Mouse (Mus musculus) megakaryocyte, embryonic 14.5 days (primary cell): ENCODE measurements around the gene Necap1.

Experiments
- FLI1 ChIP-seq: IDR thresholded peaks from 2 replicates; pipeline ENCODE4 v1.6.1; 2012; ENCODE audit warnings: low read length, inconsistent platforms, mixed read lengths
- GATA1 ChIP-seq: IDR thresholded peaks from 3 replicates; pipeline ENCODE4 v1.6.1; 2012; ENCODE audit warnings: mixed read lengths, low read length, inconsistent platforms, borderline replicate concordance

DNA sequence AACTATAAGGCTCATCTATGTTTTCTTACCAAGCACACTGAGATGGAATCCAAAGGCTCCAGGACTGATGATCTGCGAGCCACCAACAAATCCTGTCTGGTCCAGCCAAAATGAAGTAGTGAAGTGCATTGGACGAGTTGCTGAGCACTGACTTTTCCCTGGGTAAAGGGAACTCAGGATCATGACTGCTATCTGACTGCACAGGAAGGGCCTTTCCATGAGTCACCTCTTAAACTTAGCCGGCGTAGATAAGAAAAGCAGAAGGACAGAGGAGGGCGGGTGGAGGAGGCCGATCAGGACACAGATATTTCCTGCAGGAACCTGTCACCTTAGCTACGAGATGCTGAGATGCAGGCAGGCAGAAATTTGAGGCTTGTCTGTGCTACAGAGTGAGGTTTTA, 18.3 kb upstream of the Necap1 start, which contains the start of gene C3ar1:
- TF ChIP-seq GATA1 (no peak; the same call in 2 of the 3 replicates), FLI1 (no peak)
